Mouse (Mus musculus) liver, embryonic 13.5 days (tissue): ENCODE measurements at regions not wholly inside any gene's neighbourhood (a gene's known extent, or its start where the extent isn't known, plus 50 kb on each side); places are given as distances from the start of the nearest gene placed in this dataset.

Experiments used
- ATAC-seq: fragments of 200-750 bp; cut with Nextera tagmentation; 2 replicates; pipeline ENCODE4 v1.8.0; 2017; ENCODE audit warnings: low read depth, mild to moderate bottlenecking, moderate number of reproducible peaks, moderate library complexity
- DNase-seq: peaks from one replicate; pipeline ENCODE4 v3.0.0; 2022
- H3K27ac ChIP-seq: fragments of 300-500 bp; sonication (generic); 2 replicates; pipeline ENCODE4 v1.5.1; 2015; ENCODE audit warnings: moderate library complexity, mild to moderate bottlenecking, inconsistent platforms
- H3K27me3 ChIP-seq: fragments of 300-500 bp; sonication (generic); 2 replicates; pipeline ENCODE4 v1.6.1; 2015; ENCODE audit warnings: mild to moderate bottlenecking, inconsistent platforms
- H3K36me3 ChIP-seq: fragments of 300-500 bp; sonication (generic); 2 replicates; pipeline ENCODE4 v1.6.1; 2015; ENCODE audit warnings: mild to moderate bottlenecking, inconsistent platforms
- H3K4me1 ChIP-seq: fragments of 300-500 bp; sonication (generic); replicated peaks from 2 replicates; pipeline ENCODE4 v1.6.1; 2015; ENCODE audit warnings: inconsistent platforms
- H3K4me2 ChIP-seq: fragments of 300-500 bp; sonication (generic); 2 replicates; pipeline ENCODE4 v1.6.1; 2015; ENCODE audit warnings: inconsistent platforms, mild to moderate bottlenecking, moderate library complexity
- H3K4me3 ChIP-seq: fragments of 300-500 bp; sonication (generic); replicated peaks from 2 replicates; pipeline ENCODE4 v1.5.1; 2015; ENCODE audit warnings: mild to moderate bottlenecking, inconsistent platforms
- H3K9ac ChIP-seq: fragments of 300-500 bp; sonication (generic); 2 replicates; pipeline ENCODE4 v1.6.1; 2015; ENCODE audit warnings: mild to moderate bottlenecking, inconsistent platforms
- H3K9me3 ChIP-seq: fragments of 300-500 bp; sonication (generic); replicated peaks from 2 replicates; pipeline ENCODE4 v1.6.1; 2016; ENCODE audit warnings: inconsistent platforms
- WGBS: fragments of 180-500 bp; shearing (Covaris S2); methylation state at CpG from one replicate; pipeline ENCODE4 v1.1.7; 2015; ENCODE audit not compliant: insufficient replicate concordance; 5-methylcytosine and 5-hydroxymethylcytosine counted together

DNA sequence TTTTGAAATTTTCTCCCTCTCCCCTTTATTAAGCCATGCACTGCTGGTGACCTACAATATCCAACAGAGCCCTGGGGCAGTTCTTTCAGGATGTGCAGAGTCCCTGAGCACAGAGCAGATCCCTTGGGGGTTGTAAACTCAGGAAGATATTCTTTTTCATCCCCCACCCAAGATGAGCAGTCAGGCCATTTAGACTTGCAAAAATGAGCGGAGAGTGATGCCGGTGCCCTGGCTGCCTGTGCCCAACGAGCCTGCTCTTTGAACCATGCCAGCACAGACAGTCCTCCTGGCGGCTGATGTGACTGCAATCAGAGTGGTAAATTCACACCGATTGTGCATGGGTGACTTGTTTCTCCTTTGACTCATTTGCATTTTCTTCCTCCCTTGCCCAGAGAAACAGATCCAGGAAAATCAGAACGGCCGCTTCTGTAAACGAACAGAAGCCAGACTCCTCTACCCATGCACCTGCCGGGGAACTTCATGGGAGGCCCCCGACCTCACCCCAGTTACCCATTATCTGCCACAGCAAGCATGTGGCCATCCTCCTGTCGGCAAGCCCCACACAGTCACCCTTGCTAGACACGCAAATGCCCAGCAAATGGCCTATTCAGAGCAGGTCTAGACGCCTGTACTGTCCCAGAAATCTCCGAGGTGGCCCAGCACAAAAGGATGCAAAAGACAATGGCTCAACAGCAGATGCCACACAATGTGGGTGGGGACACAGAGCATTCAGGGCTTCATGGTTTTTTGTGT, 92.4 kb downstream of the Gm815 start:
- WGBS = 66% methylated on average over 14 of the region's 14 CpGs
- Histone ChIP-seq H3K4me3 (no peak overlapping the region), H3K27me3 (no peaks in the 10 kb centered on the region), H3K36me3 (no peaks in the 10 kb centered on the region), H3K4me2 (no peak overlapping the region), H3K27ac (no peak overlapping the region), H3K9me3 (no peaks in the 10 kb centered on the region), H3K4me1 (no peaks in the 10 kb centered on the region), H3K9ac (no peak overlapping the region)
- ATAC-seq = no peak
- DNase-seq = no peak

DNA sequence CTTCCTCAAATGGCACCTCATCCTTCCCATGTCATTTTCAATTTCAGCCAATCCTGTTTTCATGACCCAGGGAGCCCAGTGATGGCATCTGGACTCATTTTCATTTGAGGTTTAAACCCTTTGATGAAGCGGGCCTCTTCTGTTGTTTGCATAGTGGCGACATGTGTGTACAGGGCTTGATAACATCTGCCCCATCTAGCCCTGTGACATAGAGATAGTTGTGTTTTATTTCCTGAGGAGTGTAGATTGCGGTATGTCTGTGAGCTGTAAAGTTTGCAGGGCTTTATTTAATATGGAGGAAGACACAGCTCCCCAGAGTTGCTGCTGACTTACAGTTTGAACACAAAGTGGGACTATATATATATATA, 92.9 kb downstream of the Gm815 start:
- DNase-seq (no peak), ATAC-seq (no peak)
- no peaks in the 10 kb centered on the region for H3K9me3 ChIP-seq
- no peaks in the 10 kb centered on the region for H3K4me1 ChIP-seq
- 43% methylated on average over 3 of the region's 3 CpGs for WGBS
- H3K9ac ChIP-seq = no peak overlapping the region
- H3K27me3 ChIP-seq = no peaks in the 10 kb centered on the region
- H3K4me2 ChIP-seq = no peak overlapping the region
- H3K36me3 ChIP-seq = no peaks in the 10 kb centered on the region
- H3K27ac ChIP-seq = no peak overlapping the region
- no peak overlapping the region for H3K4me3 ChIP-seq

DNA sequence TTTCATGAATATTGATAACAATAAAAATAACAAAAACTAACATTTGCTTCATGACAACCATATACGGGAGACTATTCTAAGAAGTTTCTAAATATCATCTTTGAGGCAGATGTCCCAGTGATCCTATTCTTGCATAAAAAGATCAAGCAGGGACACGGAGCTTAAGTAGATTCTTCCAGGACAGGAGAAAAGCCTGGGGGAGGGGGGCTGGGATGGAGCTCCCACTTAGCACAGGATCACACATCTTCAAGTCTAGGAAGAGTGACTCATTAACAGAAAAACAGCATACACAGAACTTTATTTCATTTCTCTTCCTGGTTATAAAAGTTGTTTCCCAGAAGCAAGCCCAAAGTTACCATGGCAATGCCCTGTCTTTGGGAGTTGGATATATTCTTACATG, 93.6 kb downstream of the Gm815 start:
- Histone ChIP-seq H3K4me1 (no peaks in the 10 kb centered on the region), H3K36me3 (no peaks in the 10 kb centered on the region), H3K27me3 (no peaks in the 10 kb centered on the region), H3K4me2 (no peak overlapping the region), H3K9ac (no peak overlapping the region), H3K9me3 (no peaks in the 10 kb centered on the region), H3K4me3 (no peak overlapping the region), H3K27ac (no peak overlapping the region)
- 63% methylated on average over 2 of the region's 2 CpGs for WGBS
- DNase-seq (no peak), ATAC-seq (no peak)

DNA sequence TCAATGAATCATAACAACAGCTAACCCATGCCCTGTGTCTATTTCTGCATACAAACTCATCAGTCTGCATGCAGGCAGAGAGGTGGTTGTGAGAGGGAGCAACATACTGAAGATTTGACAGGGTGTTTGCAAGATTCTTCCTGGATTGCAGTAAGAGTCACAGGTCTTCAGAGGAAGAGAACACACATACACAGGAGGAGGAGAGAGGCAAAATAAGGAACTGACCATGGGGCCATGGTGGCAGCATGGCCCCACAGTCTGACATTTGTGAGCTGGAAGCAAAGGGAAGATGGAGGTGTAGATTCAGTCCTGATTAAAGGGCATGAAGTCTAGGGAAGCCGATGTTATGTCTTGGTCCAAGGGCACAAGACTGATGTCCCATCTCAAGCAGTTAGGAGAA, 101.0 kb downstream of the Gm815 start:
- no peak overlapping the region for H3K27ac ChIP-seq
- no peak for DNase-seq
- H3K4me1 ChIP-seq = no peaks in the 10 kb centered on the region
- no peak overlapping the region for H3K4me2 ChIP-seq
- H3K9me3 ChIP-seq = no peaks in the 10 kb centered on the region
- ATAC-seq = no peak
- 76% methylated on average over 1 of the region's 1 CpGs for WGBS
- no peak overlapping the region for H3K9ac ChIP-seq
- no peaks in the 10 kb centered on the region for H3K27me3 ChIP-seq
- no peak overlapping the region for H3K4me3 ChIP-seq
- no peaks in the 10 kb centered on the region for H3K36me3 ChIP-seq

DNA sequence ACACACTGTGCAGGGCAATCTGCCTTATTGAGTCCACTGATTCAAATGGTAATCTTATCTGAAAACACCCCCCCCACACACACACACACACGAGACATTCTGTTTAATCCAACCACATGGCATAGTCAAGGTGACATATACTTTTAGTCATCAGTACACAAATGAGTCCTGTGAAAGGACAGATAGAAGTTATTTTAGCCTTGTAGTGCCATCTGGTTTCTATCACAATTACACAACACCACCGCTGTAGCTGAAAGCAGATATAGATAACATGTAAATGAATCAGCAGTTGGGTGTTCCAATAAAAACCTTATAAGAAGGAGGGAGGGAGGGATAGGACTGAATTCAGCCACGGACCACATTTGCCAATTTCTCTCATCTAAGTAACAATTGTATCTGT, 101.5 kb downstream of the Gm815 start:
- no peak for ATAC-seq
- Histone ChIP-seq H3K27me3 (no peaks in the 10 kb centered on the region), H3K4me1 (no peaks in the 10 kb centered on the region), H3K27ac (no peak overlapping the region), H3K4me2 (no peak overlapping the region), H3K36me3 (no peaks in the 10 kb centered on the region), H3K9me3 (no peaks in the 10 kb centered on the region), H3K4me3 (no peak overlapping the region), H3K9ac (no peak overlapping the region)
- DNase-seq = no peak
- 39% methylated on average over 3 of the region's 3 CpGs for WGBS

DNA sequence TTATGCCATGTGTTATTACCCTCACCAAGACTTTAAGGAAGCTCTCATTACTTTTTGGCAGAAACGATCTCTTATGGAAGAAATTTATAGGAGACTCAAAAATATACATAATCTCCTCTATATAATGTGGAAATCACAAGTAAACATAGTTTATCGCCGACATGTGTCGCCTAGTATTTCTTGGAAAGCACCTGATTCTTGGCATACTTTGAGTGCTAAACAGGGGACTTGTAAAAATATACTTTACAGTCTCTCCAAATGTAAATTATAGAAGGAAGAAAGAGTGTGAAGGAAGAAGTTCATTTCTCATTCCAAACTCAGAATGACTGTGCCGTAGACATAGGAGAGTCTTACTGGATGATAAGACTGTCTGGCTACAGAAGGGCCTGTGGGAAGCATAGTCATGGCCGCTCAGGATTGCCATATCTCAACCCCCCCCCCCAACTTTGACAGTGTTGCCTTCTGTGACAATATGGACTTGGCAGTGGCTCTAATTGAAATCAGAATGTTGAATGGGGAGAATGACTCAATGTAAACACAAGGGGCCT, 102.3 kb downstream of the Gm815 start:
- Histone ChIP-seq H3K27ac (no peak overlapping the region), H3K4me2 (no peak overlapping the region), H3K4me1 (no peaks in the 10 kb centered on the region), H3K9ac (no peak overlapping the region), H3K36me3 (no peaks in the 10 kb centered on the region), H3K9me3 (no peaks in the 10 kb centered on the region), H3K4me3 (no peak overlapping the region), H3K27me3 (no peaks in the 10 kb centered on the region)
- ATAC-seq = no peak
- no peak for DNase-seq
- WGBS = 67% methylated on average over 6 of the region's 6 CpGs

DNA sequence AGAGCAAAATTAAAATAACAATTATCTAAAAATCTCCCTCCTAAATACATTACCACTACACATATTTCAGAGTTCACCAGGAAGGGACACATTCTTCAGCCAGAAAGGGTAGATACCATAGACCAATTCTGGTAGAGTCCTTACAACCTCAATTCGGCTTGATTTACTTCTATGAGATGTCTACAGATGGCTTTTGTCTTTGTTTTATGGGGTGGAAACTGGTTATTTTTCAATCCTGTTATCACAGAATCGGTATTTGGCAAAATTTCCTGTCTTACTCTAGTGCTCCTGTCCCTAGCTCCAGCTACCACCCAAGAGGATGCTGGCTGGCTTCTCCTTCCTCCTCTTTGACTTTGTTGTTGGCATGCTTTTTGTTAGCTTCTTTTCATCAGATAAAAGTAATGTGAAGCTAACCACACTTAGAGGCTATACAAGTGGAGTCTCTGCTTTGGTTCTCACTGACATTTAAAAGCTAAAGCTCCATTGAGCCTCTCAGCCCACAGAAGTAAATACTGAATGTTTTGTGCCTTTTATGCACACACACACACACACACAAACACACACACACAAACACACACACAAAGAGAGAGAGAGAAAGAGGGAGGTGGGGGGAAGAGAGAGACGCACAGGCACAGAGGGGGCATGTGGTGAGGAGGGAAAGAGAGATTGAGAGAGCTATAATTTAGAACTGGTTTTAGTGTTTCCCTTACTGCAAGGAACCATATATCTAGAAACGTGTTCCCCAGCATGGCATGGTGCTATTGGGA, 109.1 kb downstream of the Gm815 start:
- Histone ChIP-seq H3K9me3 (no peaks in the 10 kb centered on the region), H3K4me2 (no peak overlapping the region), H3K27ac (no peak overlapping the region), H3K36me3 (no peaks in the 10 kb centered on the region), H3K9ac (no peak overlapping the region), H3K4me1 (no peaks in the 10 kb centered on the region), H3K4me3 (no peak overlapping the region), H3K27me3 (no peaks in the 10 kb centered on the region)
- 54% methylated on average over 4 of the region's 4 CpGs for WGBS
- ATAC-seq (no peak), DNase-seq (no peak)

DNA sequence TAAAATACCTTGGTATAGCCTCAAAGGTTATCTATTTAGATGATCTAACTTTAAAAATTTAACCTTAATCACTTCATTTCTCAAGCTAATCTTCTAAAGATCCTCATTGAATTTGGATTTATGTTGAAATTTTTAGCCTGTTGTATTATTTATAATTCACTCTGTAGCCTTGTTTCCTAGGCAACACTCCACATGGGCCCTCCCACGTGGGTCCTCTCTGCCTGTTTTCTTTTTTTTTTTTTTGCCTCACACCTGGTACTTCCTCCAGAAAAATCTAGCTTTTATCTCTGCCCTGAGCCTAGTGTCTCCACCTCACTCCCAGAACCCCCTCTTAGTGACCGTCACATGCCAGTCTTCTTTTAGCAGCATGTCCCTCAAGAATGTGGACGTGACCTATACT, 113.9 kb downstream of the Gm815 start:
- H3K4me1 ChIP-seq = no peaks in the 10 kb centered on the region
- H3K9me3 ChIP-seq = no peaks in the 10 kb centered on the region
- H3K27ac ChIP-seq = no peak overlapping the region
- H3K36me3 ChIP-seq = no peaks in the 10 kb centered on the region
- no peak overlapping the region for H3K4me3 ChIP-seq
- ATAC-seq (no peak), DNase-seq (no peak)
- H3K27me3 ChIP-seq = no peaks in the 10 kb centered on the region
- H3K4me2 ChIP-seq = no peak overlapping the region
- 55% methylated on average over 3 of the region's 3 CpGs for WGBS
- no peak overlapping the region for H3K9ac ChIP-seq

DNA sequence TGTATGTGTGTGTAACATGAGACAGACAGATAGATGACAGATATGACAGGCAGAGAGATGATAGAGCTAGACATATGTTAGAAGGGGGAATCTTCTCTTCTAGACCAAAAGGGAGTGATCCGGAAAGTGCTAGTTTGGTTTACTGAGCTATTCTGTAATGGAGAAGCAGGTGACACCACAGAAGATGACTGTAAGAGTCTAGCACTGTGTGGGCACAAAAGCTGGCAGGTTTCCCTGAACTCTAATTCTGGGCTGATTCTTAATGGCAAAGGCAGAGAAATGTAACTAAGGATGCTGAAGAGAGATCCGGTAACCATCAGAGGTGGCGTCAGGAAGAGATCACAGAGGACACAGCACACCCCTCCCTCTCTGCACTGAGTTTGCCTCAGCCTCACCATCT, 136.2 kb downstream of the Gm815 start:
- WGBS = 75% methylated on average over 3 of the region's 3 CpGs
- Histone ChIP-seq H3K9ac (no peak overlapping the region), H3K4me3 (no peak overlapping the region), H3K36me3 (no peaks in the 10 kb centered on the region), H3K4me2 (no peak overlapping the region), H3K9me3 (no peaks in the 10 kb centered on the region), H3K27ac (no peak overlapping the region), H3K4me1 (no peaks in the 10 kb centered on the region), H3K27me3 (no peaks in the 10 kb centered on the region)
- ATAC-seq (no peak), DNase-seq (no peak)

DNA sequence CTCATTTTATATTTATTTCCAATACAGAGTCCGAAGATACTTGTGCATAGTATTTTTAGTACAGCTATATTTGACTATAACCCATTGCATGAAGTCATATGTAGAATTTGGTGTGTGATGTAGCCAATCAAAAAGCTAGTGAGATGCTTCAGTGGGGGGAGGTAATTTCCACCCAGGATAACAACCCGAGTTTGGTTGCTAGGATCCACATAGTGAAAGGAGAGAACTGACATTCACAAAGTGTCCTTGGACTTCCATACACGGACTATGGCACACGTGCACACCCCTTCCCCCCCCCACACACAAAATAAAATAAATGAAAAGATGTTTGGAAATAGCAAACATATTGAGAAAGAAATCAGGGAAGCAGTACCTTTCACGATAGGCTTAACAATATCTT, 137.2 kb downstream of the Gm815 start:
- H3K4me1 ChIP-seq = no peaks in the 10 kb centered on the region
- no peak overlapping the region for H3K4me3 ChIP-seq
- H3K4me2 ChIP-seq = no peak overlapping the region
- WGBS = 62% methylated on average over 5 of the region's 5 CpGs
- DNase-seq = no peak
- no peaks in the 10 kb centered on the region for H3K27me3 ChIP-seq
- no peaks in the 10 kb centered on the region for H3K9me3 ChIP-seq
- no peak for ATAC-seq
- H3K36me3 ChIP-seq = no peaks in the 10 kb centered on the region
- no peak overlapping the region for H3K9ac ChIP-seq
- no peak overlapping the region for H3K27ac ChIP-seq

DNA sequence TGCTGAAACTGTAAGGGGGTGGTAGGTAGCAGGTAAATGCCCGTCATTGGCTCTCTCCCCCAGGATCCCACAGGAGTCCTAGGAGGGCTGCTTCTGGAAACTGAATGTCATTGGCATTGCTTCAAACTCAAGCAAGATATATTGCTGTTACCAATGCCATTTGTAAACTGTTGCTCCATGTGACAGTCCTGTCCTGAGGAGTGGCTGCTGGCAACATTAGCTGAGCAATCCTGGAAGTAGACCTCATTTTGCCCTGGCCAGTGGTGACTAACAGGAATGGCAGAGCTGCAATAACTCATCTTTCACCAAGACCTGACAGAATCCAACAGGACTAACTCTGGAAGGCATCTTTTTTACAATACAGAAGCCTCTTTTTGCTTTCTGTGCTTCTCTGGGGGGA, 143.2 kb downstream of the Gm815 start:
- H3K4me2 ChIP-seq = no peak overlapping the region
- no peaks in the 10 kb centered on the region for H3K36me3 ChIP-seq

More for the DNA sequence above, 143.2 kb downstream of the Gm815 start:
- Histone ChIP-seq H3K9ac (no peak overlapping the region), H3K27me3 (no peaks in the 10 kb centered on the region), H3K4me3 (no peak overlapping the region), H3K27ac (no peak overlapping the region), H3K9me3 (no peaks in the 10 kb centered on the region), H3K4me1 (no peaks in the 10 kb centered on the region)
- DNase-seq = no peak
- WGBS = 58% methylated on average over 1 of the region's 1 CpGs
- no peak for ATAC-seq
